Mouse (Mus musculus) kidney, postnatal 25 days (tissue): ENCODE measurements around the gene Vps53.
"Not testable (repeated sequence)": the region's sequence is repeated elsewhere in the genome, so short reads cannot be mapped to it uniquely, and the experiment has no call there.

Experiments
- DNase-seq, 2 experiments: peaks; one replicate each; pipeline ENCODE4 v3.0.0; 2021; ENCODE audit warnings: mixed read lengths in 2 of 2

The Vps53 gene

DNA sequence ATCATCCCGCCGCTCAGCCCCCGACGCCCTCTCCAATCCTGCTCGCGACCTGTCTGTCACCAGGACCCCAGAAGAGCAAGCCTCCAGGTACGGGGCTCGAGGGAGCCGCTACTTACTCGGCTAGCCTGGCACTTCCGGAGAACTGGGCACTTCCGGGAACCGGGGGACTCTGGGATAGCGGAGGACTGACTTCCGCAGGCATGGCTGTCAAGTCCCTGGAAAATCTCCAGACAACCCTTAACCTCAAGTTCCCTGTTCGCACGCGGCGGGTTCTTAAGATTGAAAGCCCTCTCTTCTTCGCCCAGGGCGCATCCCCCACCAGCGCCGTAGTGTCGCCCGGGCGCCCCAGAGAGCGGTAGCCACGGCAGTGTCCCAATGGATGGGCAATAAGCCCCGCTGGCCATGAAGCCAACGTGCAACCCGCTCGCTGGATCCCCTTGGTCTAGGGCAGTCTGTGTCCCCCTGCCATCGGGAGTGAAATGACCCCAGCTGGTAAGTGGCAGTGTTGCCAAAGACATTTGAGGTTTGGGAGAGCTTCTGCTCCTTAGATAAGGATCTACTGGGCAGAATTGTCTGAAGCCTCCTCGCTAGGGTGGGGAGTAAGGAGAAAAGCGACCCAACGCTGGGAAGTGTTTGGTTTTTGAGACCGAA, at the start of gene Vps53, which contains the start of gene Fam57a:
Gene Vps53, minus strand, starts transcription at position 153 of the 651 bp plus-strand sequence.
Gene Fam57a, plus strand, starts transcription at position 177 of the 651 bp plus-strand sequence.
- DNase-seq: peak; percentile 95 to 96

DNA sequence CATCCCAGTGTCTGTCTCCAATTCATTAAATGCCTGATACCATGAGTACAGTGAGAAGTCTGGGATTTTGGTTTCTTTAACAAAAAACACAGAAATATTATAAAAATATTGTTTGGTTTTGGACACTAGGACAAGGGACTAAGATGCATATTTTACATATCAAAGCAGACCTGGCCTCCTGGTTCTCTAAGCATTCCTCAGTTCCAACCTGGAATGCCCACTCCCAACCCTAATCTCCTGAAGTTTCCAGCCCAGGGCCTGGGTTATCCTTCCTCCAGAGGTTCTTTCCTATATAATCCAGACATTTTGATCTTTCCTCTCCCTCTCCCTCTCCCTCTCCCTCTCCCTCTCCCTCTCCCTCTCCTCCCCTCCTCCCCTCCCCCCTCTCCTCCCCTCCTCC, 45.6 kb upstream of the Vps53 start:
- no peak for DNase-seq

DNA sequence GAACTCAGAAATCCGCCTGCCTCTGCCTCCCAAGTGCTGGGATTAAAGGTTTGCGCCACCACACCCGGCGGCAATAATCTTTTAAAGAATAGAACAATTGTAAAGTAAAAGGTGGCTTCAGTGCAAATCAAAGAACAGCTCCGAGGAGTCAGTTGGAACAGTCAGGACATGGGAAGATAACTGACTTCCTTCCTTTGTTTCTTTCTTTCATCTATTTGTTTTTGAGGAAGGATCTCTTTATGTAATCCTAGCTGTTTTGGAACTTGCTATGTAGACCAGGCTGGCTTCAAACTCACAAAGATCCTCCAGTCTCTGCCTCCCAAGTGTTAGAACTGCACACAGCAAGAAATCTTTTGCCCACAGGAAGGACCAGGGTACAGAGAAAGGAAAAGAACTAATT, 45.2 kb upstream of the Vps53 start:
- DNase-seq: no peak

DNA sequence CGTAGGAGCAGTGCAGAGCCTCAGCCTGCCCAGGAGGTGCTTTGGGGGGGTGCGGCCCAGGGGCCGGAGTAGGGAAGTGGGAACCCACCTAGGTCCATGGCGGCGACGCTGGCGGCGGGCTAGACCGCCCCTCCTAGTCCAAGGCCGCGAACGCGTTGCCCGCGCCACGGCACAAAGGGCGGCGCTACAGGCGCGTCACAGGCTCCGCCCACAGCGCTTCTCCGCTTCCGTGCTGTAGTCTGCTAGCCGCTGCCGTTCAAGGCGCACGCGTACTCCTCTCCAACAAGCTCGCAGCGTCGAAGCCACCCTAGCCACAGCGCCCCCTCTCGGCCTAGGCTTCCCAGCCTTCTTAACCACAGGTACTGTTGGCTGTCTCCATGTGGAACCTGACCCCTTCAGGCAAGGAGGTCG, 37.9 kb upstream of the Vps53 start, which contains the start of the genes Dbil5 and Gemin4:
Gene Dbil5, plus strand, starts transcription at position 219 of the 411 bp plus-strand sequence.
Gene Gemin4, minus strand, starts transcription at position 275 of the 411 bp plus-strand sequence.
- peak; percentile 98 for DNase-seq

DNA sequence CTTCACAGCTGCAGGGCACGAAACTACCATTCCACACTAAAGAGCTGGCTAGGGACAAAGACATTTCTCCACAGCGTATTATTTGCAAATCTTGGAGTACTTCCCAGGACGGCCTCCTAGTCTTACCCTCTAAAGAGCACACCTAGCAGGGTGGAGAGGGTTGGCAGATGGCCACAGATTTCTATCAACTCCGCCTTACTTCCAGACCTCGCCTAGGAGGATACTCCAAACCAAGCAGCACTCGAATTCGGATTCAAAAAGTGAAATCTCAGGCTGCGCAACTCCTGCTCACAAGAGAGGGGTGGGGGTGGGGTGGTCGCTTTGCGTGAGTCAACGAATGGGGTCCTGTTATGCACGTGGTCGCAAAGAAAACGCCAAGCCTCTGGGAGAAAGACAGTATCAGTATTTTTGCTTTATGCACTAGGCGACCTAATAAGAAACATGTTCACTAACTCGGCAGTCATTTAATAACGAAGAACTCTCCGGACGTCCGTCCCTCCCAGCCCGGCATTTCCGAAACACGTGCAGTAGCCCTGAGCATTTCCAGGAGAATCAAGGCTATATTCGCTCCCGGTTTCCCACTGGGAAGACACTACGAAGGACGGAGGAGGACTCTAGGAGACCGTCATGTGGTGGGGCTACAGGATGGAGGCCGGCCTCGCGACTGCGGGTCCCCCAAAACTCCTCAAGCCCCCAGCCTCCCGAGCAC, 37.4 kb upstream of the Vps53 start:
- peak; percentile 72 to 76 for DNase-seq

DNA sequence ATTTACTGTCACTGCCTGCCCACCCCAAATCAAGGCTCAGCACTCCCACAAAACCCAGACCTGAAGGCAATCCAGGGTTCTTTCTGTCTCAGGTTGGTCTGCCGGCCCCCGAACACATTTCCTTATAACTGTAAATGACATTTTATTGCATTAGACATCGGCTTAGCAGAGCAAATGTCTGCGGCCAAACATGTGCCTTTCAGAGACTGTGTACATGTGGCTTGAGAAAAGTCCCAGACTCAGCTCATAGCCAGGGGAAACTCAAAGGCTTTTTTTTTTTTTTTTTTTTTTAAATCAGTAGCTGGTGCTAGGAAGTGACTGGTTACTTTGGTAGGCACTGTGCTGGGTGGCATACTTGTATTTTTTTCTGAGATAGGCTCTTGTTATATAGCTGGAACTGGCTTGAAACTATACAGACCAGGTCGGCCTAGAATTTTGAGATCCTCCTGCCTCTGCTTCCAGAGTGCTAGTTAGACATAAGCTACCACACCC, 36.6 kb upstream of the Vps53 start:
- DNase-seq: no peak

DNA sequence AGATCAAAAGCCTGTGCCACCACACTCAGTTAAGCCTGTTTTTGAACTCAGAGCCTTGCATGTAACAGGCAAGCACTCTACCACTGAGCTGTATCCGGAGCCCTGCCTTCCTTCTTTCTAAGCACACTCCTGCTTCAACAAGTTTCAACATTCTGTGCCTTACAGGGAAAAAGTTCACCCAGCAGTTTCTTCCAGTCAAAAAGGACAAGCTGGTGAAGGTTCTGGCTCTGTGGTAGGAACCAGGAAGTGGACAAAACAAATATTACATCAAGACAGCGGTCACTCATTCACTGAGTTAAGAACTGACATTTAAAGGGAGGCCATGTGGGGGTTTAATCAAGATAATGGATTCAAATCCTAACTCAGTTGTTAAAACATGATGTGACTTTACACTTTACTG, 35.6 kb upstream of the Vps53 start:
- no peak for DNase-seq

DNA sequence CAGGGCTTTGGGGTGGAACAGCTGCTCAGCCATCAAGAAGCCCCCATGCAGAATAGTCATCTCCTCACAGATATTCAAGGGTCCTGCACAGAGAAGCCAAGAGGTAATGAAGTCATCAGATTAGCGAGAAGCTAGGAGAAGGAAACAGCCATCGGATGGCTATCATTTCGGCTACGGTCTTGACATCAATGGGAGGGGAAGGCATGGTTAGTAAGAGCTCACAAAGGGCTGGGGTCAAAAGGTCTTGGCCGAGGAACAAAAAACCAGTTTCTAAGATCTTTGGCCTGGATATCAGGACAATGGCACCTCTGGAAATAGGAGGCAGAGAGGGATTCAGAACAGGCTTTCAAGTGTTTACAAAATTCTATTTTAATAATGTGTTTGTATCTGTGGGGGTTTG, 34.4 kb upstream of the Vps53 start:
- no peak for DNase-seq

DNA sequence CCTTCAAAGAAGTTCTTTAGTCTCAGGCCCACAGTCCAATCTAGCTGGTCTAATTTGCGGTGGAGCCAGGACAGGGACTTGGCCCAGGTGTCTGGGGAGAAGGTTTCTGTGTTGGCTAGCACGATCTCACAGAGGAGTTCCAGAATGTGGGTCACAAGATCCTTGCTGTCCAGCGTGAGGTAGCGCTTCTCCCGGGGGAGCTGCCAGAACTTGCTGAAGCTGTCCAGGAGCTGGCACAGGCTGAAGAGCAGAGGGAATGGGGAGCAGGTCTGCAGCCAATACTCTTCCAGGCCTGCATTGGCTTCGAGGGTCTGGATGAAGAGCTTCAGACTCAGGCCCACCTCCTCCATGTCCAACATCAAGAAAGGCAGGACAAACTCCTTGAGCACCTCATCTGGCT, 32.1 kb upstream of the Vps53 start:
- not testable (repeated sequence) for DNase-seq

DNA sequence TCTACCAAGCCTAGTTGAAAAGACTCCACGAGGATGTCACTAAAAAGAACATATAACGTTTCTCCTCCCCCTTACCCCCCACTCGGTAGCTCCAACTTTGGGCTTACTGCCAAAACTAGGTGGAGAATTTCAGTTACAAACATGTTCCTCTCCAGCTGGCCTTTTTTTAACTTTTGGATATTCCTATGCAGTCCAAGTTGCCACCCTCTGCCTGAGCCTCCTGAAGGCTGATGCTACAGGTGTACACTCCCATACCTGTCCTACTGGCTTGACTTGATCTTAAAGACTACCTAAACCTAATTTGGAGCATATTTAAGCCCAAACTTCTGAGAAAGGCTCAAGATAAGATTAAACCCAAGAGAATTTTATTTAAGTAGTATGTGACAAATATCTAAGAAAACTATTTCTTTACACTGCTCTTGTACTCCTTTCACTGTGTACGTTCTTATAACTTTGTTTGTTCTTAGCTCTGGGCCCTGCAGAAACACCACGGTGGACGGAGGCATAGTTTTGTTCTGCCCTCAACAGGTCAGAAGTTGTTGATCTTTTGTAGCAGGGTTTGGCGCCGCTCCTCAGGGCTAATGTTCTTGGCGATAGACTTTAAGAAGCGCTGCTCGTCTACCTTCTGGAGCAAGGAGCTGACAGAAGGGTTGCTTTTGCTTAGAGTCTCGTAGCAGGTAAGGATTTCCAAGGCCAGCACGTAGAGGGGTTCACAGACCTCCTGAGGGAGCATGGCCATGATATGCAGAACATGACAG, 31.0 kb upstream of the Vps53 start:
- DNase-seq: no peak

DNA sequence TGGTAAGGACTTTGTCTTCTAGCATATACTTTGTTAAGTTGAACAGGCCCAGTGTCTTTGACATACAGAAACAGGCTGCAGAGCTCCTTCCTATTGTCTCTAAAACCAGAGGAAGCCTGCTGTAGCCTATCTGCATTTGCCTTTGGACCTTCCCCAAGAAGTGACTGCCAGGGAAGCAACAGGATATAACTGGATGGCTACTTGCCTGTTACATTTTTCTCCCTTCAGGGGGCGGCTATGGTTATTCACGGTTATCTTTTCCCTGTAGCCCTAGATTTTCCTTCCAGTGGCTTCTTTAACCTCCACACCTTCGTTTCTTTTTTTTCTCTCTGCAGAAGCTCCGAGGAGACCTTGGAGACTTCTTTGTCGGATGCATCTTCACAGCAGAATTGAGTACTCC, 27.3 kb upstream of the Vps53 start:
- DNase-seq: no peak

DNA sequence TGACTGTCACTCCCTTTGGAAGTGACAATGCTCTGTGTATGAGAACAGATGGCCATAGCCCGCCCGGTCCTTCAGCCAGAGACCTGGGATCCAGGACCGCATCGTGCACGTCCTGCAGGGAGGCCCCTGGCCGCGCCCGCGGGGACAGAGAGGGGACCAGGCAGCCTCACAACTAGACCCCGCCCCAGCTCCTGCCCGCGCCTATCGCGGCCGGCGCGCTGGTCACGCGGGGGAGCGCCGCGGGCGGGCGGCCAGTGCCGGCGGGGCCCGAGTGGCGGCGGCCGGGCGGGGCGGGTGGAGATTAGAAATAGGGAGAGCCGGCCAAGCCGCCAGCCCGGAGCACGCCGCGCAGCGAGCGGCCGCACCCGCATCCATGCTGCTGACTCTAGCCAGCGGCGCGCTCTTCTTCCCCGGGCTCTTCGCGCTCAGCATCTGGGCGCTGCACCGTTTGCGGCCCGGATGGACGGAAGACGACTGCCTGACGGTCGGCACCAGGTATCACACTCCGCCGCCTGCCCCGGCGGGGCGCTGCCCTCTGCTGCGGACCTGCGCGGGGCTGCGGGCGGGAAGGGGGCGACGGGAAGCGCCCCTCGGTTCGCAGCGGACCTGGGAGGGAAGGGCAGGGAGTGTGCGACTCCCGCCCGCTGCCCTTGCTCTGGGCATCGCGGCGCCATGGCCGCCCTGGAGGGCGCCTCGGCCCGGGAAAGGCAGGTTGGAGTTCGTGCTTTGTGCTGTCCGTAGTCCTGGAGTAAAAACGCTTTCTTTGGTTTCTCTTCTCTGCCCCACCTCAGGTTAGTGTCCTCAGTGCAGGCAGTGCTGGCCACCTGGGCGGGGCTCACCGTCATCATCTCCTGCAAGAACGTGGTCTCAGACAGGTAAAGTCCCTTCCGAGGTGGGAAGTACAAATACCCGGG, 22.6 kb upstream of the Vps53 start:
- DNase-seq: peak; percentile 87 to 93

DNA sequence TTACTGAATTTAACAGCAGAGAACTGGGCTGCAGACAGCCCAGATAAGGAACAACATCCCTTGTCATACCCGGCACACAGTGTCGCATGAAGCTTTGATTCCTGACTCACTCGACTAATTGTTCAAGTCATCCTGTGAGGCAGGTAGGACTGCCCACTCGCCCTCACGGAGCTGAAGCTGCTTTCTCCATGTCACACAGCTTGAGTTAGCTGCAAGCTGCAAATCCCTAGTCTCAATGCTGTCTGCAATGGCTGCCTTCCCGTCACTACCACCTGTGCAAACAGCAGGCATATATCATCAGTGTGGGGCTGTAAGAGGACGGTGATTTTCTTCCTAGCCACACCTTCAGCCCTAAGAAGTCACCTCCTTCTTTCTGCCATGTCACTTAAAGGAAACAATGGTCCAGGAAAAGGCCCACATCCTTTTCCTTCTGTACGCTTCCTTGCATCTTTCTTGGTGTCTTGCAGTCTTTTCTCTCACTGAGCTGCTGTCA, 17.6 kb upstream of the Vps53 start:
- DNase-seq: no peak

DNA sequence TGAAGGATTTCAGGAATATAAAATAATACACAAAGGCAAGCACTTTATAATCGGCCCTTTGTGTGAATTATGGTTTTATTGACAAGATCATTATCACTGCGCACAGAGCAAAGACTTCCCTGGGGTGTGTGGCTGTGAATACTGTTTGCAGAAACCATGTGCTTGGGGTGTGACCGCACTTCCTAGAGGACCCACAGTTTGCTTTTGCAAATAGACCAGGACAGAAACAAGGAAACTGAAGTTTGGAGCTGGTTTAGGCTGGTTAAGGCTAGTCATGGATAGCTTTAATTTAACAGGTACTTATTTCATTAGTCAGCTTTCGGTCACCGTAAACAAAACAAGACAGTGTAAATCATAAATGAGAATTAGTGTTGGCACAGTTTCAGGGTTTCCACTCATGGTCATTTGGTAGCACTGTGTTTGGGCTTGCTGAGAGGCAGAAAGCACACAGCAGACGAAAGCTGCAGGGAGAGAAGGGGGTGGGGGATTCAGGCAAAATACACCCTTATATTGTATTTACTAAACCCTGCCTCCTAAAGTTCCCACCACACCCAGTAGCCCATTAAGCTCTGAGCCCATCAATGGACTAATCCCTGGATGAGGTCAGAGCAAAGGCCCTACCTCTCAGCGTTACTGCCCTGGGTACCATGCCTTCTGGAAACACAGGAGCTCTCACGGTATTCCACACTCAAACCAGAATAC, 17.0 kb upstream of the Vps53 start:
- no peak for DNase-seq

DNA sequence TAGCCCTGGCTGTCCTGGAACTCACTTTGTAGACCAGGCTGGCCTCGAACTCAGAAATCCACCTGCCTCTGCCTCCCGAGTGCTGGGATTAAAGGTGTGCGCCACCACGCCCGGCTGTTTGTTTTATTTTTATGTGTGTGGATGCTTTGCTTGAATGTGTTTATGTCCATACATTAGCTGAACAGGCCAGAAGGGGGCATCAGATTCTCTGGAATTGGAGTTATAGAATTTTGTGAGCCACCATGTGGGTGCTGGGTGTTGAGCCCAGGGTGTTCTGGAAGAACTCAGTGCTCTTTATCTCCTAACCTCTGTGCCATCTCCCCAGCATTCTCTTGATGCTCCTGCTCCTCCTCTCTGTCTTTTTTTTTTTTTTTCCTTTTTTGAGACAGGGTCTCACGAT, 7.5 kb upstream of the Vps53 start:
- DNase-seq: no peak

DNA sequence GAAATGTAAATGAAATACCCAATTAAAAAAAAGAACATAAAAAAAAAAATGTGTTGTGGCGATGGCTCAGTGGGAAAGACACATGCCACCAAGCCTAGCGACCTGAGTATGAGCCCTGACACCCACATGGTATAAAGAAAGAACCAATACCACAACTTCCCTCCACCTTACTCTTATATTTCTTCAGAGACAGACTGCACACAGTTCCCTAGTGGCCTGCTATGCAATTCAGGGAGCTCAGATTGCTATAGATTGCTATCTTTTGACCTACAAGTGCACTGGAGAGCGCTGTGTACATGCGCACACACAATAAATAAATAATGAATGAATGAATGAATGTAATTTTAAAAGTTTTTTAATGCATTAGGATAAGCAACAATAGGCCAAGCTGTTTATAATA, 4.3 kb upstream of the Vps53 start:
- no peak for DNase-seq

DNA sequence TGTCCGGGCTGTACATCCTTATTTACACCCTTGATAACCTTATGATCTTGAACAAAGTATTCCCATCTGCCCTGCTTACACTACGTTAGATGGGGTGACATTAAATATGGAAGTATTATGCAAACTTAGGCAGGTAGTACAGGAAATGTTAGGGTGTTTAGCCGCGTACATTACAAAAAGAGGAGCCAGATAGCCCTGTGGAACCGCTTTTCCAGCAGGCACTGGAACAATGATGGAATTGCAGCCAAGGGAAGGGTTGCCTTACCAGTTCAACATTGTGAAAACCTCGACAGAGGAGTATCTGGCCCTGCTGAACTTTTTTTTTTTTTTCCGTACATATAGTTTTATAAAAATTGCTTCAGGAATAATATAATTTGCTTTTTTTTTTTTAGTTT, 696 bp upstream of the Vps53 start:
- DNase-seq: no peak

DNA sequence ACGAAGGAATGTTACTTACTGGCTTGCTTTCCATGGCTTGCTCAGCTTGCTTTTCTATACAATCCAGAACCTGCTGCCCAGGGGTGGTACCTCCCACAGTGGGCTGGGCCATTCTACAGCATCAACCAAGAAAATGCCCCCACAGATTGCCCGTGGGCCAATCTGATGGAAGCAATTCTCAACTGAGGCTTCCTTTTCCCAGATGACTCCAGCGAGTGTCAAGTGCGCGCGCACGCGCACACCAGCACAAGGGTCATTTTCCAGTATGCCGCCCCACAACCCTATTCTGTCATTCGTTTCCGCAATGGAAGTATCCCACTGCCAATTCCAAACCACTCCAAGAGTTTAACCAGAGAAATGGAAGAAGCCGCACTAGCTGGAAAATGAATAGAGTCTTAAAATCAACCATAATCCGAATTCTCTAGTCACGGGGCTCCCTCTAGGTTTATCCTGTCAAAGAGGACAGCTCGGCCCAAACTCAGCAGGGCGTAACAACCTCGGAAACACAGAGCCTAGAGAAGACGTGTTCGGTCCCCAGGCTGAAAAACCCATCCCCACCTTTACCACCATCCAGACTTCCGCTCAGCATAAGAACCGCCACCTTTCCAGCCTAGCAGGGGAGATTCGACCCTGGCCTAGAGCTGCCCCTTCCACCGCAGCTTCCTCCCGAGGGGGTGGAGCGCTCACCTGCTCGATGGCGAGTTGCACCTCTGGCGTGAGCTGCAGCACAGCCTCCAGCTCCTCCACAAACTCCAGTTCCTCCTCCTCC, 537 bp downstream of the Vps53 start:
- DNase-seq: peak; percentile 42 to 70

DNA sequence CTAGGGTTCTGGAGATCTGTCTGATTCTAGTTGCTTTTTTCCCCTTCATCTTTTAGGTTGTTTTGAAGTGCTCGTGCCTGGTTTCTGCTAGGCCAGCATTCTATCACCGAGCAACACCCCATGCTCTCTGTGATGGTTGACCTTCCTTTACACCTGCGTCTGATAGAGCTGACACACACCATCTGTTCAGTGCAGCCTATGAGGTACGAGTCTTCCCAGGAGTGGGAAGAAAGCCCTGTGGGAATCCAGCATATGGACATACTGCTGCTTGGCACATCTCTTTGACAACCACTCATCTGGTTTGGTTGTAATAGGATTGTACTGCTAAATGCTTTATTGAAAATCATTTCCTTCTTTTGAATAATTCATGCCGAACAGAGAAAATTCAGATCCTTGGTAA, 9.2 kb downstream of the Vps53 start:
- DNase-seq: no peak

DNA sequence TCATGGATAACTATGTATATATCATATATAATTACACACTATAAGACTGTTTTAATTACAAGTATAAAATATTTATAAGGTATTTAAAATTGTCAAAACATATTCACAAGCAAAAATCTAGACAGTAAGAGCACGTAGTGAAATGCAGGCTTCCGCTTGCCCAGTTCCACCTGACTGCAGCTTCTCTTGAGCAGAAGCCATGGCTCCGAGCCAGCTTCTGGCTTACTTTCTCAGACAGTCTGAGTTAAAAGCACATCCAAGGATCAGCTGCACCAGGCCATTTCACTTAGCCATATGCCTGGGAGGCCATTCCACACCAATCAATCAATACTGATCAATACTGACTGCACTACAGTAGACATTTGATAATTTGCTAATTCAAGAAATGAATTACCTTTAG, 10.5 kb downstream of the Vps53 start:
- peak; percentile 86 to 88 for DNase-seq
